Mouse (Mus musculus): ENCODE results near the gene Asic1. TPM values are rescaled to one million over a fixed set of nuclear protein-coding genes. Genes with fewer than 3 reads are reported as not detected.
"Not testable (repeated sequence)": the region's sequence is repeated elsewhere in the genome, so short reads cannot be mapped to it uniquely, and the experiment has no call there.

Gene Asic1
- polyA plus RNA-seq, 2 experiments, result 1.4 to 3.4 TPM

DNA sequence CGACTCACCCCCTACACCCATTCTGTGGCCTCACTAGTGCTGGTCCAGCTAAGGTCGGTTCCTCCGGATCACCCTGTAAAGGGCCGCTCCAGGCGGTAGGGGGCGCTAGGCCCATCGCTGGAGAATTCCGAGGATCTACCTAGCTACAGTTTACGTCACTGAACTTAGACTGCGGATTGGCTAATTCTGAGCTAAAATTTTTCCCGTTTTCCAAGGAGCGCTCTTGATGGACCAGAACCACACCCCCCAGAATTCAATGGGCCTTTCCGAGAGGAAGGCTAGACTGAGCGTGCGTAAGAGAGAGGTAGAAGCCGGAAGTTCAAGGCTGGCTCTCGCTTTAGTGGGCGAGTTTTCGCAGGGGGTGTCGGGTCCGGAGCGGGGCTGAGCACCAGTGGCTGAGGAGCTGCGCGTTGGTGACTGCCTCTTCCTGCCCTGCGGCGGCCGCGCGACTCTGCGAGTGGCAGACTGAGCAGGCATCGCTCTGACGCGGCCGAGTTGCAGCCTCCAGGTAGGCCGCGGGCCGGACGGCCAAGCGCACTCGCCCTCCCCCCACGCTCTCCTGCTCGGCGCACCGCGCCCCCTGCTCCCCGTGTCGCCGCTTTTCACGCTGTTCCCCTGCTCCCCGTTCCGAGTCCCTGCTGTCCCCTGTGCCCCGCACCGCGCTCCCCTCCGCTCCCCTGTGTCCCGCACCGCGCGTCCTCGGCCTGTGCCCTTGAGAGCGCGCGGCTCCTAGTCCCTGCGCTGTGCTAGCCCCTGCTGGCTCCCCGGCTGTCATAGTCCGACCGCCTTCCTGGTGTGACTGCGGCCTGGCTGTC, 55.4 kb downstream of the Asic1 start, which contains the start of gene Cox14:
TSS of gene Cox14 (plus strand) at position 278 of the 815 bp plus-strand sequence.
- Histone ChIP-seq H3K27me3 (ENCODE audit: control insufficient read depth, insufficient read depth, low read length) (no peaks in the 10 kb centered on the region), H3K36me3 (ENCODE audit: control insufficient read depth, insufficient read depth, low read length) (peaks cover 34% of the 10 kb centered on the region), H3K9me3 (ENCODE audit: control insufficient read depth, low read length) (no peaks in the 10 kb centered on the region), H3K4me2 (replicated peaks; ENCODE audit: low read depth, low read length, severe bottlenecking) (peak within 1 kb of the TSS; percentile 74), H3K27ac (replicated peaks; ENCODE audit: low read depth, low read length) (peak within 1 kb of the TSS; percentile 89), H3K9ac (ENCODE audit: low read depth, low read length, severe bottlenecking) (peak within 1 kb of the TSS; percentile 91), H3K4me3 (replicated peaks; ENCODE audit: low read length) (peak within 1 kb of the TSS; percentile 95), H3K4me1 (ENCODE audit: control insufficient read depth, insufficient read depth, low read length) (peaks cover 13% of the 10 kb centered on the region)
- DNase-seq (ENCODE audit: low spot score), result peak; percentile 98
- TF ChIP-seq POLR2A (IDR thresholded peaks at IDR 0.05; ENCODE audit: borderline replicate concordance, extremely low read depth, insufficient read depth, insufficient read length), result peak; percentile 57; the same call in 1 of the 2 replicates
- peak; percentile 96 for ATAC-seq (ENCODE audit: low FRiP score, low read depth)
- under 1% methylated on average over 53 of the region's 68 CpGs for WGBS

- H3K27me3 ChIP-seq (ENCODE audit: control insufficient read depth, insufficient read depth, low read length), result no peaks in the 10 kb centered on the region
- peaks cover 27% of the 10 kb centered on the region for H3K36me3 ChIP-seq (ENCODE audit: control insufficient read depth, insufficient read depth, low read length)
- peak overlapping the region; percentile 65 for H3K4me2 ChIP-seq (replicated peaks; ENCODE audit: low read depth, low read length, severe bottlenecking)
- TF ChIP-seq POLR2A (IDR thresholded peaks at IDR 0.05; ENCODE audit: borderline replicate concordance, extremely low read depth, insufficient read depth, insufficient read length), result no peak
- no peak overlapping the region; the same call in 1 of the 2 replicates for H3K27ac ChIP-seq (replicated peaks; ENCODE audit: low read depth, low read length)
- WGBS, result 78% methylated on average over 2 of the region's 2 CpGs
- H3K9me3 ChIP-seq (ENCODE audit: control insufficient read depth, low read length), result no peaks in the 10 kb centered on the region
- no peak for ATAC-seq (ENCODE audit: low FRiP score, low read depth)
- peaks cover 13% of the 10 kb centered on the region for H3K4me1 ChIP-seq (ENCODE audit: control insufficient read depth, insufficient read depth, low read length)
- H3K9ac ChIP-seq (ENCODE audit: low read depth, low read length, severe bottlenecking), result peak overlapping the region; percentile 91
- peak overlapping the region; percentile 95 for H3K4me3 ChIP-seq (replicated peaks; ENCODE audit: low read length)
- no peak for DNase-seq (ENCODE audit: low spot score)
These were observed 56.4 kb downstream of the Asic1 start for GRCm38 (mm10) chr15:99726549-99726948.

- peaks cover 26% of the 10 kb centered on the region for H3K36me3 ChIP-seq (ENCODE audit: control insufficient read depth, insufficient read depth, low read length)
- H3K27ac ChIP-seq (replicated peaks; ENCODE audit: low read depth, low read length); H3K4me3 ChIP-seq (replicated peaks; ENCODE audit: low read length); H3K9ac ChIP-seq (ENCODE audit: low read depth, low read length, severe bottlenecking); DNase-seq (ENCODE audit: low spot score); H3K9me3 ChIP-seq (ENCODE audit: control insufficient read depth, low read length); ATAC-seq (ENCODE audit: low FRiP score, low read depth); H3K4me2 ChIP-seq (replicated peaks; ENCODE audit: low read depth, low read length, severe bottlenecking); H3K27me3 ChIP-seq (ENCODE audit: control insufficient read depth, insufficient read depth, low read length): not testable (repeated sequence)
- WGBS, result 96% methylated on average over 4 of the region's 5 CpGs
- peaks cover 13% of the 10 kb centered on the region for H3K4me1 ChIP-seq (ENCODE audit: control insufficient read depth, insufficient read depth, low read length)
These were observed 56.9 kb downstream of the Asic1 start for GRCm38 (mm10) chr15:99727039-99727438.

- no peaks in the 10 kb centered on the region for H3K9me3 ChIP-seq (ENCODE audit: control insufficient read depth, low read length)
- H3K27ac ChIP-seq (replicated peaks; ENCODE audit: low read depth, low read length), result no peak overlapping the region
- H3K4me1 ChIP-seq (ENCODE audit: control insufficient read depth, insufficient read depth, low read length), result peaks cover 13% of the 10 kb centered on the region
- ATAC-seq (ENCODE audit: low FRiP score, low read depth), result no peak
- TF ChIP-seq POLR2A (IDR thresholded peaks at IDR 0.05; ENCODE audit: borderline replicate concordance, extremely low read depth, insufficient read depth, insufficient read length), result no peak
- no peak overlapping the region for H3K4me2 ChIP-seq (replicated peaks; ENCODE audit: low read depth, low read length, severe bottlenecking)
- DNase-seq (ENCODE audit: low spot score), result no peak
- H3K27me3 ChIP-seq (ENCODE audit: control insufficient read depth, insufficient read depth, low read length), result no peaks in the 10 kb centered on the region
- no peak overlapping the region for H3K4me3 ChIP-seq (replicated peaks; ENCODE audit: low read length)
- no peak overlapping the region for H3K9ac ChIP-seq (ENCODE audit: low read depth, low read length, severe bottlenecking)
- WGBS, result 96% methylated on average over 12 of the region's 12 CpGs
- H3K36me3 ChIP-seq (ENCODE audit: control insufficient read depth, insufficient read depth, low read length), result peaks cover 26% of the 10 kb centered on the region
These were observed 57.4 kb downstream of the Asic1 start for GRCm38 (mm10) chr15:99727525-99727924.

- H3K9ac ChIP-seq (ENCODE audit: low read depth, low read length, severe bottlenecking), result no peak overlapping the region
- WGBS, result 84% methylated on average over 5 of the region's 5 CpGs
- no peak overlapping the region for H3K4me2 ChIP-seq (replicated peaks; ENCODE audit: low read depth, low read length, severe bottlenecking)
- H3K9me3 ChIP-seq (ENCODE audit: control insufficient read depth, low read length), result no peaks in the 10 kb centered on the region
- no peak overlapping the region for H3K4me3 ChIP-seq (replicated peaks; ENCODE audit: low read length)
- peaks cover 31% of the 10 kb centered on the region for H3K36me3 ChIP-seq (ENCODE audit: control insufficient read depth, insufficient read depth, low read length)
- TF ChIP-seq POLR2A (IDR thresholded peaks at IDR 0.05; ENCODE audit: borderline replicate concordance, extremely low read depth, insufficient read depth, insufficient read length), result no peak
- DNase-seq (ENCODE audit: low spot score), result no peak
- H3K27ac ChIP-seq (replicated peaks; ENCODE audit: low read depth, low read length), result no peak overlapping the region
- H3K4me1 ChIP-seq (ENCODE audit: control insufficient read depth, insufficient read depth, low read length), result peaks cover 13% of the 10 kb centered on the region
- no peaks in the 10 kb centered on the region for H3K27me3 ChIP-seq (ENCODE audit: control insufficient read depth, insufficient read depth, low read length)
- ATAC-seq (ENCODE audit: low FRiP score, low read depth), result no peak
These were observed 58.0 kb downstream of the Asic1 start for GRCm38 (mm10) chr15:99728211-99728610.
